Mouse (Mus musculus) Muller cell, postnatal 12 days (primary cell): ENCODE measurements at regions not wholly inside any gene's neighbourhood (a gene's known extent, or its start where the extent isn't known, plus 50 kb on each side); places are given as distances from the start of the nearest gene placed in this dataset.
A peak's percentile ranks its signal among the peaks of the same experiment; 100 is the strongest.

Experiments
- DNase-seq: peaks from one replicate; pipeline ENCODE4 v3.0.0-alpha.2; 2015; ENCODE audit errors: inconsistent ontology term

DNA sequence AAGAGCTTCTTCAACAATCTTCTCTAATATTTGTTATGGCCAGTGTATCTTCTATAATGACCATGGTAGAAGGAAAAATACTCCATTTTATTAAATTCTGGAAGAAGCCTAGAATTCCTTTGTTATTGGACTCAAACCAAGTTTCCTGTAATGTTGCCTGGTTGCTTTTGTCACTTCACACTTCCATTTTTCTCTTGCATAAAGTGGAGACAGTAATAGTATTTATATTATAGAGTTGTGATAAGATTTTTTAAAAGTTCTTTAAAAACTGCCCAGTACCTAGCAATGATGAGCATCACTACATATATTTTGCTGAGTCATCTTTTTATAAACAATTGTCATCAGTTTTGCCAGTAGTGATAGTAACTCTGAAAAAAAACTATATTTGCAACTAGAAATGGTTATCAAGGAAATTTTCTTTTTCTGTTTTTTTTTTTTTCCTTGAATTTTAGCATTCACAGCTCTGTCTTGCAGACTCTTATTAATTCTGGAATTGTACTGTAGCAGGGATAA is 415.2 kb upstream of the Aga start:
- no peak for DNase-seq

- DNase-seq, result no peak
These were observed 371.5 kb upstream of the Aga start for GRCm38 (mm10) chr8:53140041-53140440.

DNA sequence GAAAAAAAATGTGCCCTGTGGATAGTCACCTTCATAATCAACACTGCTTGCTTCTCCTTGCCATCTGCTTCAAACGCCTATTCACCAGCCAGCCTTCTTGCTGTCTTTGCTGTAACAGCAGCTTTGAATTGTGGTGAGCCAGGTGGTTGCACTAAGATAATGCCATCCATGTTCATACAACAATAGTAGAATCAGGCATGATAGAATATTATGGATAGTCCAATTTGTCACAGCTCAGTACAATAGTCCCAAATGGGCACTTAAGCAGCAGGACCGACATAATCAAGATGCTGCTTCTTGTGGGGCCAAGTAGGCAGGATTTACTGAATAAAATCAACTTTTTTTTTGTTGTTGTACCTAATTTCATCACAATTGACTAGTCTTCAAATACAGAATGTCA is 362.6 kb upstream of the Aga start:
- no peak for DNase-seq

DNA sequence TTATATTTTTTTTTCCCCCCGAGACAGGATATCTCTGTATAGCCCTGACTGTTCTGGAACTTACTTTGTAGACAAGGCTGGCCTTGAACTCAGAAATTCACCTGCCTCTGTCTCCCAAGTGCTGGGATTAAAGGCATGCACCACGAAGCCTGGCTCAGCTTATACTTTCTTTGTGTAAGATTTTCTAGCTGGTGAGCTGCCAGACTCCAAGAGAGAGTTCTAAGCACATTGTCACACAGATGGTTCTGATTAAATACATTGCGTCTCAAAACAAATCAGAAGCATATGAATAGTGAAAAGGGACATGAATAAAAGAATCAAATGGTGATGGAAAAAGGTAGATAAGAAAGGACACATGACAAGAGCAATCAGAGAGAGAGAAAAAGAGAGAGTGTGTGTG is 347.5 kb upstream of the Aga start:
- no peak for DNase-seq

- DNase-seq, result no peak
These were observed 339.7 kb upstream of the Aga start for GRCm38 (mm10) chr8:53171694-53172299.

- DNase-seq, result no peak
These were observed 319.0 kb upstream of the Aga start for GRCm38 (mm10) chr8:53192519-53192918.

- DNase-seq, result peak; percentile 3
These were observed 289.3 kb upstream of the Aga start for GRCm38 (mm10) chr8:53222194-53222593.
